Mouse (Mus musculus): ENCODE data around the gene Rcn3.
A peak's percentile ranks its signal among the peaks of the same experiment; 100 is the strongest.

The Rcn3 gene

GRCm38 (mm10) chr7:45053931-45054510, 38.0 kb downstream of the Rcn3 start:
- H3K4me3 ChIP-seq (replicated peaks; ENCODE audit: low read length) = peak overlapping the region; percentile 92
- H3K9me3 ChIP-seq (ENCODE audit: low read length) = no peaks in the 10 kb centered on the region
- H3K27me3 ChIP-seq (ENCODE audit: insufficient read depth, low read length) = no peaks in the 10 kb centered on the region
- peaks cover 67% of the 10 kb centered on the region for H3K4me1 ChIP-seq (replicated peaks; ENCODE audit: low read depth, low read length)
- peaks cover 16% of the 10 kb centered on the region for H3K36me3 ChIP-seq (ENCODE audit: insufficient read depth, low read length)
- TF ChIP-seq CTCF (conservative IDR thresholded peaks at IDR 0.05; ENCODE audit: low read length) (no peak), POU5F1 (IDR thresholded peaks at IDR 0.05; ENCODE audit: borderline replicate concordance, low read length) (no peak), NANOG (IDR thresholded peaks at IDR 0.05; ENCODE audit: borderline replicate concordance, low read length) (no peak)

DNA sequence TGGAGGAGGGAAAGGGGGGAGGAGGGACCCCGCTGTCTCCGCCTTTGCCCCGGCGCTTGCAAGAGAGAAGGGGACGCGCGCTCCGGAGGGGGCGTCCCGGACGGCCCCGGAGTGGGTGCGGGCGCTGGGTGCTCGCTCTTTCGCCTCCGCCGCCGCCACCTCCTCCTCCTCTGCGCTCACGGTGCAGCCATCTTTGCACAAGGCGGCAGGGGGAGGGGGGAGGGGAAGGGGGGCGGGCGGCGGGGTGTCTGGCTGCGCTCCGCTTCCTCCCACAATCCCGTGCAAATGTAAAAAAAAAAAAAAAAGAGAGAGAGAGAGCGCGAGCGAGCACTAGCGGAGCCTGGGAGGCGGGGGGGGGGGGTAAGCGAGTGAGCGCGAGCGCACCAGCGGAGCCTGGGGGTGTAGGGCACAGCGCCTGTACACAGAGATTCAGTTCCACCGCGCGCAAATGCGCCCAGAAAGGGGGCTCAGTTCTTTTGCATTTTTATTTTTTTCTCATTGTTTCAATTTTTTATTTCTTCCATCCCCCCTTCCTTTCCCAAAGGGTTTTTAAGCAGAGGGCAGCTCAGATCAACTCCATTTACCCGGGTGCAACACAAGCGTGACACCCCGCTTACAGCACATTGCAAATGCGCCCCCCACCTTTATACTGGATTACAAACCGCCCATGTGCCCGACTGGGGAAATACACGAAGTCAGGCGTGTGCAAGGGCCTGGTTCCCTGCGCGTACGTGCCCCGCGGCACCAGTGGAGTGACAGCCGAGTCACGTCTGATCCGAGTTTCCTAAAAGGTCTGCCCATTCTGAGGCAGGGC, 38.7 kb downstream of the Rcn3 start:
- H3K27me3 ChIP-seq (ENCODE audit: insufficient read depth, low read length) = no peaks in the 10 kb centered on the region
- peaks cover 23% of the 10 kb centered on the region for H3K36me3 ChIP-seq (ENCODE audit: insufficient read depth, low read length)
- TF ChIP-seq POU5F1 (IDR thresholded peaks at IDR 0.05; ENCODE audit: borderline replicate concordance, low read length) (no peak), NANOG (IDR thresholded peaks at IDR 0.05; ENCODE audit: borderline replicate concordance, low read length) (no peak), CTCF (conservative IDR thresholded peaks at IDR 0.05; ENCODE audit: low read length) (no peak)
- H3K9me3 ChIP-seq (ENCODE audit: low read length) = no peaks in the 10 kb centered on the region
- H3K4me1 ChIP-seq (replicated peaks; ENCODE audit: low read depth, low read length) = peaks cover 69% of the 10 kb centered on the region
- peak overlapping the region; percentile 92 for H3K4me3 ChIP-seq (replicated peaks; ENCODE audit: low read length)

DNA sequence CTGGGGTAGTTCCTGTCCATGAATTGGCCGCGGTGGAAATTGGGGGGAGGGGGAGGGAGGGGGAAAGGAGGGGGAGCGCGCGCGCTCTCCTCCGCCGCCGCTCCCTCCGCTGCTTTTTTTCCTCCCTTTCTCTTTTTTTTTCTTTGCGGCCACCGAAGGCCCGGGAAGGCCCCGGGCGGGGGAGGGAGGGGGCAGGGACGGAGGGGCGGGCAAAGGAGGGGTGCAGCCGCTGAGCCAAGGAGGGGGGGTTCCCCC, 39.2 kb downstream of the Rcn3 start, which contains the start of gene Prr12:
Gene Prr12, minus strand, starts transcription at position 20 of the 255 bp plus-strand sequence.
- H3K4me3 ChIP-seq (replicated peaks; ENCODE audit: low read length) = peak within 1 kb of the TSS; percentile 92
- H3K9me3 ChIP-seq (ENCODE audit: low read length) = no peaks in the 10 kb centered on the region
- peaks cover 28% of the 10 kb centered on the region for H3K36me3 ChIP-seq (ENCODE audit: insufficient read depth, low read length)
- no peaks in the 10 kb centered on the region for H3K27me3 ChIP-seq (ENCODE audit: insufficient read depth, low read length)
- peaks cover 74% of the 10 kb centered on the region for H3K4me1 ChIP-seq (replicated peaks; ENCODE audit: low read depth, low read length)
- TF ChIP-seq POU5F1 (IDR thresholded peaks at IDR 0.05; ENCODE audit: borderline replicate concordance, low read length) (no peak), CTCF (conservative IDR thresholded peaks at IDR 0.05; ENCODE audit: low read length) (no peak), NANOG (IDR thresholded peaks at IDR 0.05; ENCODE audit: borderline replicate concordance, low read length) (no peak)

DNA sequence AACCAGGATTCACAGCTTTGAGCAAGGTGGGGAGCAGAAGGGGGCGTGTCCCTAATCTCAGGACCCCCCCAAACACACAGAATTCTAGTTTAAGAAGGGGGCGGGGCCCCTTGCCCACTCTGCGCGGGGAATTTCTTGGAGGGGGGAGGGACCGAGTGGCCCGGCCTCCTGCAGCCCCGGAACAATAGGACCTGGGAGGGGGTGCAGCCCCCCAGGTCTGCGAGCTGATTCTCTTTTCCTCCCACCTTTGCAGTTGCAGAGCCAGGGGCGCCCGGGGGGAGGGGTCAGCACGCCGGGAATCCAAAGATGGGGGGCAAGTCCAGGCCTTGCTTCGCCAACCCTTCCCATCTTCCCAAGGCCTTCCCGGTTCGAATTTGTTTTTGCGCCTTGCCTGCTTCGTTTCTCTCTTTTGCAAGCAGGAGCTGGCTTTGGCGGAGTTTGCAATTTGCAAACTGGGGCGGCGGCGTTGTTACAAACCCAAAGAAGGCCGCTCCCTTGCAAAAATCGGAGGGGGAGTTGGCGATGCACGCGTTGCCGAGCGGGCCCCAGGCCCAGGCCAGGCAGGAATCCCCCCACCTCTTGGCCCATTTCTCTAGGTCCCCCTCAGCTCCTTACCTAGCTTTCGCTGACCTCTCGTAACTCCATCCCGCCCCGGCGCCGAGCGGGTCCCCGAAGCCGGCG, 39.7 kb downstream of the Rcn3 start:
- peaks cover 33% of the 10 kb centered on the region for H3K36me3 ChIP-seq (ENCODE audit: insufficient read depth, low read length)
- H3K27me3 ChIP-seq (ENCODE audit: insufficient read depth, low read length) = no peaks in the 10 kb centered on the region
- H3K4me3 ChIP-seq (replicated peaks; ENCODE audit: low read length) = peak overlapping the region; percentile 92
- H3K9me3 ChIP-seq (ENCODE audit: low read length) = no peaks in the 10 kb centered on the region
- TF ChIP-seq POU5F1 (IDR thresholded peaks at IDR 0.05; ENCODE audit: borderline replicate concordance, low read length) = no peak
- no peak for TF ChIP-seq CTCF (conservative IDR thresholded peaks at IDR 0.05; ENCODE audit: low read length)
- TF ChIP-seq NANOG (IDR thresholded peaks at IDR 0.05; ENCODE audit: borderline replicate concordance, low read length) = no peak
- H3K4me1 ChIP-seq (replicated peaks; ENCODE audit: low read depth, low read length) = peaks cover 79% of the 10 kb centered on the region

- no peaks in the 10 kb centered on the region for H3K27me3 ChIP-seq (ENCODE audit: insufficient read depth, low read length)
- H3K4me1 ChIP-seq (replicated peaks; ENCODE audit: low read depth, low read length) = peaks cover 78% of the 10 kb centered on the region
- peaks cover 40% of the 10 kb centered on the region for H3K36me3 ChIP-seq (ENCODE audit: insufficient read depth, low read length)
- TF ChIP-seq POU5F1 (IDR thresholded peaks at IDR 0.05; ENCODE audit: borderline replicate concordance, low read length) (no peak), CTCF (conservative IDR thresholded peaks at IDR 0.05; ENCODE audit: low read length) (no peak), NANOG (IDR thresholded peaks at IDR 0.05; ENCODE audit: borderline replicate concordance, low read length) (no peak)
- H3K4me3 ChIP-seq (replicated peaks; ENCODE audit: low read length) = peak overlapping the region; percentile 92
- H3K9me3 ChIP-seq (ENCODE audit: low read length) = no peaks in the 10 kb centered on the region
Observed at GRCm38 (mm10) chr7:45051601-45051974, 40.4 kb downstream of the Rcn3 start.

GRCm38 (mm10) chr7:45050945-45051600, 40.9 kb downstream of the Rcn3 start:
- Histone ChIP-seq H3K9me3 (ENCODE audit: low read length) (no peaks in the 10 kb centered on the region), H3K27me3 (ENCODE audit: insufficient read depth, low read length) (no peaks in the 10 kb centered on the region), H3K36me3 (ENCODE audit: insufficient read depth, low read length) (peaks cover 45% of the 10 kb centered on the region), H3K4me1 (replicated peaks; ENCODE audit: low read depth, low read length) (peaks cover 78% of the 10 kb centered on the region), H3K4me3 (replicated peaks; ENCODE audit: low read length) (peak overlapping the region; percentile 92)
- no peak for TF ChIP-seq NANOG (IDR thresholded peaks at IDR 0.05; ENCODE audit: borderline replicate concordance, low read length)
- no peak for TF ChIP-seq CTCF (conservative IDR thresholded peaks at IDR 0.05; ENCODE audit: low read length)
- TF ChIP-seq POU5F1 (IDR thresholded peaks at IDR 0.05; ENCODE audit: borderline replicate concordance, low read length) = no peak

DNA sequence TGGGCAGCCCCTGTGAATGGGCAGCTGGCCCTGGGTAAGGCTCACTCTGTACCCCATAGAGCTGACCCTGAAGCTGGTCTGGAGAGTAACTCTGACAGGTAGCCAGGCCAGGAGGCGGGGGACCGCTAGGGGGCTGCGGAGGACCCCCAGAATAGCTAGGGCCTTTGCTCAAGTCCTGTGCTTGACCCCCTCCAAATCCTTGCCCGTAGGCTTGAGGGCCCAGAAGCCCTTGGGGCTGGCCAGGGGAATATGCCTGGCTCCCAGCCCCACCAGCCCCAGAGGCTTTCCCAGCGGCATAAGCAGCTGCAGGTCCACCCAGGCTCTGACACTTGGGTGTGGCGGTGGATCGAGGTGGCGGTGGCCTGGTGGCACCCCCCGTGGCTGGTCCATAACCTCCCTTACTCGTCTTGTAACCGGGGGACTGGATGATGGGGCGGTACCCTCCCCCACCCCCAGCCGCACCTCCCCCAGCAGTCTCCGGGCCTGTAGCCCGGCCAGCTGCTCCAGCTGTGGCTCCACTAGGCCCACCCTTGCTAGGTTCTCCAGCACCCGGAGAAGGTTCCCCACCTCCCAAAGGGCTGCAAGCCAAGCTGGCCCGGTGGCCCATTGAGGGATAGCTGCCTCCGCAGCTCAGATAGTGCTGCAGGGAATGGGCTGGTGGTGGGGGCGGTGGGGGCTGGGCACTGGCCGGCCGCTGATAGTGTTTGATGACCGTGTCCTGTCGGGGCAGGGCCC, 42.9 kb downstream of the Rcn3 start:
- TF ChIP-seq CTCF (conservative IDR thresholded peaks at IDR 0.05; ENCODE audit: low read length) (no peak), NANOG (IDR thresholded peaks at IDR 0.05; ENCODE audit: borderline replicate concordance, low read length) (no peak), POU5F1 (IDR thresholded peaks at IDR 0.05; ENCODE audit: borderline replicate concordance, low read length) (no peak)
- H3K27me3 ChIP-seq (ENCODE audit: insufficient read depth, low read length) = no peaks in the 10 kb centered on the region
- peaks cover 59% of the 10 kb centered on the region for H3K36me3 ChIP-seq (ENCODE audit: insufficient read depth, low read length)
- H3K9me3 ChIP-seq (ENCODE audit: low read length) = no peaks in the 10 kb centered on the region
- peaks cover 75% of the 10 kb centered on the region for H3K4me1 ChIP-seq (replicated peaks; ENCODE audit: low read depth, low read length)
- H3K4me3 ChIP-seq (replicated peaks; ENCODE audit: low read length) = peak overlapping the region; percentile 67
